18 mouse cellular contexts compared by ENCODE assay signal in genomic region chr9:65789788-65790187, GRCm38 (mm10).
"Had no signal": no experiment of that assay in that cellular context is flagged by ENCODE, and none has a peak within 500 bp of the region (broad histone marks: within the 10 kb centered on the region; RNA-seq: fewer than 3 reads in every experiment).

No protein-coding gene starts in this region.

- H3K9ac ChIP-seq: limb, embryonic 12.5 days; limb, embryonic 15.5 days; liver, embryonic 14.5 days; liver, postnatal 0 days; neural tube, embryonic 12.5 days; neural tube, embryonic 15.5 days had no signal

- H3K4me3 ChIP-seq: limb, embryonic 12.5 days; limb, embryonic 15.5 days; megakaryocyte, embryonic 14.5 days; midbrain, embryonic 10.5 days; neural tube, embryonic 12.5 days; neural tube, embryonic 15.5 days had no signal

- H3K27me3 ChIP-seq: limb, embryonic 12.5 days; limb, embryonic 15.5 days; megakaryocyte, embryonic 14.5 days; neural tube, embryonic 12.5 days; neural tube, embryonic 15.5 days had no signal

- H3K27ac ChIP-seq: limb, embryonic 12.5 days; limb, embryonic 15.5 days; liver, embryonic 14.5 days; midbrain, embryonic 10.5 days; neural tube, embryonic 12.5 days had no signal

- ATAC-seq: intestine, embryonic 16.5 days; liver, postnatal 0 days had no signal

- H3K4me2 ChIP-seq: limb, embryonic 12.5 days; limb, embryonic 15.5 days; liver, embryonic 11.5 days; neural tube, embryonic 12.5 days; neural tube, embryonic 15.5 days had no signal

- DNase-seq: kidney, adult 18-20 months; kidney, adult 9 months; kidney, postnatal 14 days; kidney, postnatal 4 days; left cerebral cortex, postnatal 4 days; liver, postnatal 0 days; midbrain, embryonic 14.5 days; thymus, adult 18-20 months; thymus, postnatal 36 days had no signal

- H3K9me3 ChIP-seq: limb, embryonic 12.5 days; limb, embryonic 15.5 days; megakaryocyte, embryonic 14.5 days; midbrain, embryonic 10.5 days; neural tube, embryonic 12.5 days; neural tube, embryonic 15.5 days had no signal
